Mouse (Mus musculus) forelimb bud, embryonic 11.5 days (tissue): ENCODE measurements around the gene Cryab.

Source experiments
- DNase-seq: peaks from one replicate; pipeline ENCODE4 v3.0.0-alpha.2; 2012; ENCODE audit warnings: low read depth, low spot score

The Cryab gene

GRCm38 (mm10) chr9:50796776-50797175 is 45.7 kb downstream of the Cryab start:
- DNase-seq: no peak

- DNase-seq: no peak
Observed at GRCm38 (mm10) chr9:50797641-50798040, 46.5 kb downstream of the Cryab start.

GRCm38 (mm10) chr9:50798368-50798767 is 47.2 kb downstream of the Cryab start:
- DNase-seq: no peak

GRCm38 (mm10) chr9:50800985-50801384 is 49.9 kb downstream of the Cryab start:
- DNase-seq: peak; percentile 20

GRCm38 (mm10) chr9:50803055-50803671 is 52.0 kb downstream of the Cryab start:
- no peak for DNase-seq
